Mouse (Mus musculus): Measurements from ENCODE around the gene Rnf152.

Gene Rnf152

DNA sequence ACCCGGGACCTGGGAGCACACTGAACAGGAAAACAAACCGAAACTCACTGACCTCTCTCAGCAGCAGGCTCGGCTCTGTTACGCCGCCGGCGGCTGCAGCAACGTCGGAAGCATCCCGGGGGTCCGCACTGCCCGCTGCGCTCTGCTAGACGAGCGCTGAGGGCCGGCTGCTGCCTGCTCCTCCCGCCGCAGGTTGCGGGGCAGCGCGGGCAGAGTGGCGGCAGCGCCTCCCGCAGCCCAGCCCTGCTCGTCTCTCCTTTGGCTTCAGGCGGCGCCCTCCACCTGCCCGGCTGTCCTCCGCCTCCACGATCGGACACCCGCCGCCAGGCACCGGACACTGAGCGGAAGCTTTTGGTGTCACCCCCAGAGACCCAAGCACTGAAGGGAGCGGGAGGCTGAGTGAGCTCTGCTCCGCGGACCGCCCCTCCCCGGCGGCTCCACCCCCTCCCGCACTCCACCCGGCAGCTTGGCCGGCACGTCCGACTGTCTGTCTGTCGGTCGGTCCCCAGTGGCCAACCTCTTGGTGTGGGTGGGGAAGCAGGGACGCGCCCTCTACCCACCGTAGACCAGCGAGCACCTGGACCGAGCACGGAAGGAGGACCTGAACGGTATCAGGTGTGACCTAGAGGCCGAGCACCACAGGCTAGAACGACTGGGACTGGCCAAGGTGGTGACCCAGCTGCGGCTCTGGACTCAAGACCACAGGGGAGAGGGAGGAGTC lies at the start of gene Rnf152:
Rnf152 (minus strand) TSS at position 420 of the 721 bp plus-strand sequence.
- DNase-seq = peak; percentile 26

DNA sequence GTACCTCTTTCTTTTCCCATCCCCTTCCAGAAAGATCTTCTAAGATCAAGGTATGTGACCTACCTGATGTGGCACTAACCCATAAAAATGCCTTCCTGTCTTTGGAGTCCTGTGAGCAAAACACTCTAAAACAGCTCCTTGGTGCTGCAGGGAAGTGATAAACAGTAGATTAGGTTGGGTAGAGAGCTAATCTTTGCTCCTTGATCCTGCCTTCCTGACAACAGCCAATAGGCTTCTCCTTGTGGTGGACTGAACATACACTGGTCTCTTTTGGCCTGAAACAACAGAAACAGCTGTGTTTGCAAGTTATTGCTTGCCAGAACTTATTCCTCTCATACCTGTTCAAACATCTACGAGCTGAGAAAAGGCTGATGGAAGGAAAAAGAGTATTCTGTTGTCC lies 46.3 kb upstream of the Rnf152 start:
- no peak for DNase-seq

DNA sequence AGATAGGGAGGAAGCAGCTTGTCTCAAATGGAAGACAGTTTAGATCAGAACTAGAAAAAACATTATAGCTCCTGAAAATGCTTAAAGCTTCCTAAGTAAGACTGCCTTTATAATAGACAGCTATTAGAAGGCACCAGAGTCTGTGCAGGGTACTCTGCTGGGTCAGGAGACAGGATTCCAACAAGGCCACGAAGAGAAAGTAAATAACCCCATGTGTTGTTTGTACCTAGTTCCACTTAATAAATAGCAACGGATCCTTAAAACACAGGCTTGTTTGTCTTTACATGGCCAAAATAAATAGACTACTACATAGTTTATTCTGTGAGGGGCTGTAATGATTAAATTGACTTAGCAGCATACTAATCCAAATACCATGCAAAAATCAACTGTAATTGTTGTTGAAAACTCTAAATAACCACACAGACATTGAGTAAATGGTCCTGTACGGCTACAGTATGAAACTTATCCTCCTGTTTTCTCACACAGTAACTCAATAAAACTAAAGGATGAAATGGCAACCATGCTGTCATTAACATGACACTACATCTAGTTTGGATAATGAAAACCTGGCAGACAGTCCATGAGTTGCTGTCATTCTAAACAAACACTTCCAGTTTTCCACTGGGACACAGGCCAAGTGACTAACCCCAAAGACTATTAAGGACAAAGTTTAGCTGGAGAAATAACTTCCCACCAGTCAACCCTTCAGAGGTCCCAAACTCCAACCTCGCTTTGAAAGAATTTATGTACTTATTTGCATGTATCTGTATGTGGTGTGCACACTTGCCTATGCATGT lies 27.8 kb upstream of the Rnf152 start:
- no peak for DNase-seq

DNA sequence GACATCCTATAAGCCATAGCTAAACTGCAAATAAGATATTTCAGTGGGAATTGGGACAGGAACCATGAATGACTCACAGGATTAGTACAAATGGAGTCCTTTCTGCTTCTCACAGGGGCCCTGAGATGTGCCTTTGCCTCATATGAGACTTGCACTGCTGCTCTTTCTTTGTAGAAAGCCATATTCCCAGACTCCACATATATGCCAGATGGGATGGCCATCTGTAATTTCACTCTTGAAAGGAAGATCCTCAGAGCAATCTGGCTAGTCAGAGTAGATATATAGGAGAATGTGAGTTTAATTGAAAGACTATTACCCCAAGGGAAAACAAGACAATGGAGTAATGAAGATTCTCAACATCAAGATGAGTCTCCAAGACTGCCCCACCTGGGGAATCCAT lies 21.0 kb upstream of the Rnf152 start:
- DNase-seq = peak; percentile 5

DNA sequence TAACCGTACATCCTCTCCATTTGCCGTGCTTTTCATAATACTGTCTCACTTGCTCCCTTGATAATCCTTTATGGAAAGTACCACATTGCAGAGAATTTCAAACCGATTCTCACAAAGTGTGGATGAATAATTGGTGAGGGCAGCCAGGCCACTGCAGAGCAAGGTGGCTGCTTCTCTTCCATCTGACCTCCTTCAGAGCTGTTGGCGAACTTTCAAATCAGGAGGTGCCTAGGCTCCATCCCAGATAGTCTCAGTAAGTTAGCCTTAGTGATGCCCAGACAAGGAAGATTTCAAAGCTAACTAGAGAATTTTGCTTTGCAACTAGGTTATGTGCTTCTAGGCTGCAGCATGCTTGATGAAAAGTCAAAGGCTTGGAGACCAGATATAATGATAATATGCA lies 18.1 kb upstream of the Rnf152 start:
- DNase-seq = no peak

DNA sequence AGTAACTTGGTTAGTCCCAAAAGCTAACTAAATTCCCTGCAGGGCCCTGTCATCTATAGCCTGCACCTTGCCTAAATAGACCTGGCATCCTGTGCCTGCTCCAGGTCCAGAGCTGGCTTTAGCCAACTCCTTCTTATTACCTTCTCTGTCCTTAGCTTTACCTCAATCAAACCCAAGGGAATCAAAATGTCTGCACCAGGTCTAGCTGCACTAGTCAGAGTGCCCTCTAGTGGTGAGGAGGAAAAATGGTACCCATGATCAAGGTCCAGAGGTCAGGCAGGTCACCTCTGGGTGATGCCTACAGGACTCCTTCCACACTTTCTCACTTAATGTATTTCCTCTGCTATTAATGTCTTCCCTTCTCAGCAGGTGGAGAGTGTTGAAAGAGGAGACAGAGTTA lies 6.2 kb upstream of the Rnf152 start:
- DNase-seq = no peak

DNA sequence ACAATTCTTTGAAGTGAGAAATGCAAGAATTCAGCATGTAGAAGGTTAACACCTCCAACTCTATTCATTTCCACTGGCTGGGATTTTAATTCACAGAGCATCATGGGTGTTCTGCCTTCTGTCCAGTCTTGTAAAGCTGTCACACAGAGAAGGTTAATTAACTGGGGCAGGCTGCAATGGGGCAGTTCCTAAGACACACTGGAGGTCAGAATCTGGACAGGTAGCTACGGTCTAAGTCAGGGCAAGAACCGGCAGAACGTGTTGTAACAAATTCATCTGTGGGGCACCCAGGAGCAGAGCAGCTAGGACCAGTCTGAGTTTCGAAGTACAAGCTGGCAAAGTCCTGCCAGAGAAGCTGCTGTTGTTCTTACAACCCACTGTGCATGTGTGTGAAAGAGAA lies 2.4 kb upstream of the Rnf152 start:
- DNase-seq = no peak

DNA sequence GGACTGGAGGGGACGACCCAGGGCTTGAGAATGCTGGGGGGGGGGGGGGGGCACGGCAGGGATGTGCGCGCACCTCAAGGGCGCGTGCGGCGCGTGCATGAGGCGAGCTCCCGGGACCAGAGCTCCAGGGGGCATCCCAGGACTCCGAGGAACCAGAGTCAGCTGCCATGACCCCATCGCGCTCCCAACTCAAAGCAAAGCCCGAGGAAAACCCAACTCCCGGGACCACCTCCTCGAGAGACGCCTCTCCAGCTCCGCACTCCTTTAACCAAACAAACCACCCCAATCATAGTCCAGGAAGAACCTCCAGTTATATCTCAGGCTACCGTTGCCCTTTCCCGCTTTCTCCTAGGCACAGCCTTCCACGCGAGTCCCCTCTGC lies 610 bp downstream of the Rnf152 start:
- peak; percentile 13 for DNase-seq

DNA sequence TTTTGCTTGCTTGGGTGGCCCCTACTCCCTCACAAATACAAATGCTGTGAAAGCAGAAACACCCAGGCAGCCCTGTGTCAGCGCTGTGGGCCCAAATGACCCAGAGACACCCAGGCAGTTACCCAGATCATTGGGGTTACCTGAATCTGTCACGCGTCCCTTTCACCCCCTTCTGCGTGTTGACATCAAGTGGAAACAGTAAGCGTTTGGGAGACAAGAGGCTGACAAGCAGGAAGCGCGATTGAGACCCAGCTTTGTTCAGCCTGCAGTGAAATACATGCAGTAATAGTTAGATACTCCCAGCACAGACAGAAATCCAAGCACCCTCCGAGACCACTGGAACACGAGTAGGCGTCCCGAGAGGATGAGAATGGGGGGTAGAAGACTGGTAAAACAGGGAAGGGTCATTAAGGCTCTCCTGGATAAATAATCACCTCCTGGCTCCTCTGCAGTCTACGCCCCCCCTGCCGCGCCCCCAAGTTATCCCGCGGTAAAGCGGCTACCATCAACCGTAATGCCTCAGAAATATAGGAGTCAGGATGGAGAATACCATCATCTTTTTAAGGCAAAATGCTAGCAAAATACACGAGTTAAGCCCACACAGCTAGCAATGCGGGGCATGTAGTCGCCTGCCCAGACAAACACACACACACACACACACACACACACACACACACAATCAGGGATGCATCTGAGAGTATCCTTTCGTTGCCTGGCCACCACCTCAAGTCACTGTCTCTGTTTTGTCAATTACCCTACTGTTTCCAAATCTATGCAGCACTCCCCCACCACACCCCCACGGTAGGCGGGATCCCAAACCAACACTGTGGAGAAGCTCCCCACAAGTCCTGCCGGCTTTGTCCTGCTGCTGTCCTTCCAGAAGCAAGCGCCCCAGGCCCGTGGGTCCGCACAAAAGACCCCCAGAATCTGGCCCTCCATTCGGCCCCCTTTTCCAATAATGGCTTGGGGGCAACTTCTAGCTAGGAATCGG lies 1.3 kb downstream of the Rnf152 start:
- DNase-seq = peak; percentile 29

DNA sequence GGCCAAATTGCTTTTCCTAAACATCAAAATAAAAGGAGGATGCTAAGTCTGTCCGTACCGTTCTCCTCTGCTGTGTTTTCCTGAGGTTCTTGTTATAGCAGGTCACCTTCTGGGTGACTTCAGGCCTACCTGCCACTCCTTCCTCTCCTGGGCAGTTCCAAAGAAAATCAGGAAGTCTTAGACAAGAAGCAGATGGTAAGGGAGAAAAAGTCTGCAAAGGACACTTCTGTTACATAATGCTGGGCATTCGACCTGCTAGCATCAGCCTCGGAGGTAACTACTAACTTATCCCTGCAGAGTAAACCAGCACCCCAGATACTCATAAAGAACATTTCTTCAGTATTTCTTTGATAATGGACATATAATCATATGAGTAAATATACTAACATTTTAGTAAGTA lies 4.7 kb downstream of the Rnf152 start:
- DNase-seq = no peak

DNA sequence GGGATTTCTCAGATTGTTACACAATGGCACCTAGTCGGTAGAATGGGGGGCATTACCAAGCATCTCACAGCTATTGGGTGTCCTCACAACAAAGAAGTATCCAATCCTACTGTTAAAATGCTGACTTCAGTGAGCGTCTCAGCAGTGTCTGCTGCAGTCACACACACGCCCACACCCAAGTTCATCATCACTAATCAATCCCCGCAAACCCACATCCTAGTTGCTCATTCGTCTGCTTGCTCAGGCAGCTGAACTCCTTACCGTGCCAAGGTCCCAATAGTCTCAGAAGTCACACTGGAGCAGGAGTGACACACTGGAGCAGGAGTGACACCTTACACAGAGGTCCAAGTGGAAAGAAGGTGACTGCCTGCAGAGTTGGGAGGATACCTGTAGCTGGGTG lies 14.2 kb downstream of the Rnf152 start:
- DNase-seq = no peak

DNA sequence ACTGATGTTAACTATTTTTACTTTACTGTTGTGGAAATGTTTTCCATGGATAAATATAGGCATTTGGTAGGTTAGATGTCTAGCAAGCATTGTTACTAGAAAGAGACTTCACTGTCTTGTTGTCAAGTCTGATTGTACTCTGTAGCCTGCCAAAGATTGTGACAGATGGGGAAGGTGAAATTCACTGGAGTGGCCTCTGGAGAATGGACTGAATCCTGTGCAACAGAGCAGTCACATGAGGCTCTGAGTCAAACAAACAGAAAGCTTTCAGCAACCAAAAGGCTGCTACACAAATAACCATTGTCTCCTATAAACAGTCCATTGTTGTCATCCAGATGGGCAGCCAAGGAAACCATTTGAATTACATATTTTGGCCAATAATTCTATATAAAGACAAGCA lies 15.6 kb downstream of the Rnf152 start:
- no peak for DNase-seq

DNA sequence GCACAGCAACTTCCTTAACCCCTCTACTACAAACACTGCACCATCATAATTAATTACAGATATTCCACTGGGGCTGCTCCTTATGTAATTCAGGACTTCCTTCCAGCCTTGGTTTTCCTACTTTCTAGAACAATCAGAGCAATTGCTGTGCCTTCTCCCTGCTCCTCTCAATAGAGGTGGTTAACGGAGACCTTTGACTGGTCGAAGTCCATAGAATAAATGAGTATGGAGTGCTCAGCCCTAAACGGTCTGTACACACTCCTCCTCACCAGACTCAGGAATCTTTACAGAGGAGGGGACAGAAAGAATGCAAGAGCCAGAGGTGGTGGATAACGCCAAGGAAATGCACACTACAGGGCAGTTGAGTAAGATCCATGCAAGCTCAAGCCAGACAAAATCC lies 19.1 kb downstream of the Rnf152 start:
- DNase-seq = no peak

DNA sequence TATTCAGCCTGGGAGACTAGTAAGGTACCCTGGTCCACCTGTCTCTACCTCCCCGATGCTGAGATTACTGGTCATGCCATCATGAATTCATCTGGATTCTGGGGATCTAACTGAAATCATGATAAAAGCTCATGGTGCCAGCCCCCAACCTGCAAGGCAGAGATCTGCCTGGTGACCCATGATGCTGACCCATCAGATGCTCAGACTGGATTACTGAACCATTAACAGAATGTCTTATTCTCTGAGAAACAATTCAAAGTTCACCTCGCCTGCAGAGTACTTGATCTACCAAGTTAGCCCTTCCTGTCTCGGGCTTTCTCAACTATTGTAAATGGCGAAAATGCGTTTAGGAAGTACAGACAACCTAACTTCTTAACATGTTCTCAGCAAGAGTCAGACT lies 20.4 kb downstream of the Rnf152 start:
- DNase-seq = no peak

DNA sequence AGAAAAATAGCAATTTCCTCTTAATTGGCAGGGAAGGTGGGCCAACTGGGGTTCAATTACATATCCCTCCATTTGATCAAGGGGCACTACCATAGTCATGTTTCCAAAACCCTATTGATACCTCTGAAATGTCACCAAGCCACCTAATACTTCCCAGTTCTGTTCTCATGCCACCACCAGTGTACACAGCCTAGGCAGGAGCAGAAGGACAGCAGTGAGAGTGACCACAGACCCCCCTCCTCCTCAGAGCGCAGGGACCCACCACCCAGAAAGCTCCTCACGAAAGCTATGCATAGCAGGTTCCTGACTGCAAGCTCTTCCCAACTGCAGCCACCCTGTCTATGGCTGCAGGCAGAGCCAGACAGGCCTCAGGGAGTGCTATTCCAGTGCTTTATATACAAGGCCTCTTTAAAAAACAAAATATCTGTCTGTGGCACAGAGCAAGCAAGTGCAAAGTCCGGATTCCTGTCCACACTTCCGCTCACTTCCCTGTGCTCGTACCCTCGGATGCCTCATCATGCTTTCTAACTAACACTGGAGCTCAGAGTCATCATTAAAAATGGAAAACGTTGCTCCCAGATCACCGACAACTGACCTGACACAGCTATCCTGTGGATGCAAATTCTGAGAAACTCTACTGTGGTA lies 24.3 kb downstream of the Rnf152 start:
- DNase-seq = no peak

DNA sequence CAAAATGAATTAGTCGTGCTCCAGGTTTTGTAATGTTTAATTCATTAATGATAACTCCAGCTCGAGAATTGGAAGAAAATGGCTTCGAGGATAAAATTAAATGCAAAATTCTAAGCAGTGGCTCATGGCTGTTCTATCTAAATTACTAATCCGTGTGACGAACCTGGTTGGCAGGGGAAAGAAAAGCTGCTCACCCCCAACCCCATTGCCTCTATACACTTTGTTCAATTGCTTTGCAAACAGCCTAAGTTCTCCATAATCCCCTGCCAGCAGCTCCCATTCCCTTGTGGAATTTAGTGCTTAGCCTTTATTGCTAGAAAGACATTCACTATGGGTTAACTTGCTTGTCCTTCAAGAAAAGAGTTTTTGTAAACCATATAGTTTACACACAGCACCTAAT lies 24.9 kb downstream of the Rnf152 start:
- no peak for DNase-seq

DNA sequence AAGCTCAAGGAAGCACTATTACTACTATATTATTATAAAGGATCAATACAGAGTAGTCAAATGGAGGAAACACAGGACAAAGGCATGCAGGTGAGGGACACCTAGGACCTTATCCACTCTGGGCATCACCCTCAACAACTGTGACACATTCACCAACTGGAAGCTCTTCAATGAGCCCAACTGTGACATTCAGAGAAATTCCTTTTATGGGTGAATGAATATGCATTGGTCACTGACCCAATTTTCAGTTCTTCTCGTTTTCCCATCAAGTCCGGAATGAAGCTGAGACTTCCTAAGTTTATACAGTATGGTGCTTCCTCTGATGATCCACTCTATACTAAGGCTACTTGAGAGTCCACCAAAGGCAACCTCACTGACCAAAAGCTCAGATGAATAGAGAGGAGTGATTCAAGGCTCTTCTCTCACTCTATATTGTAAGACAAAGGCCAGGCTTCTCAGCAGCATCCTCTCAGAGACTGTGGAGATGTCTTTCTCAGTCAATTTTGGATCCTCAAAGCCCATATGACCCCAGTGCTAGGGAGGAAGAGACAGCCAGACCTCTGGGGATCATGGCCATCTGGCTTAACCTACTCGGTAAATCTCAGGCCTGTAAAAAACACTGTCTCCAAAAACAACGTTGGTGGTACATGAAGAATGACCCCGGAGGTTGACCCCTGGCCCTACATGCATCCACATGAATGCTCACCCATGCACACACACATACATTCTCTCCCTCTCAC lies 25.8 kb downstream of the Rnf152 start:
- DNase-seq = no peak

DNA sequence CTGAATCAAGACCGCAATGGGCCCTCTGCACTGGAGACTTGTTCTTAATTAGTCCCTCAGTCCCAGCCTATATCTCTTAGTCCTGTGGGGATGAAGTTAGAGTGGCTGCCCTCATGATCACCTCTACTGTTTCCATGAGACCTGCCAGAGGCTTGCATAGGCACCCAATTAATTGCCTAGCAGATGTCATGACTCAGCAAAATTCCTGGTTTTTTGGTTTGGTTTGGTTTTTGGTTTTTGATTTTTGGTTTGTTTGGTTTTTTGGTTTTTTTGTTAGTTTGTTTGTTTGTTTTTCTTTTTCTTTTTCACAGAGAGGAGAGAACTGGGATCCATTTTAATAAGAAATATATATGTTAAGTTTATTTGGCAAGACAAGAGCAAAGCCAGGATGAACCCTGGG lies 28.7 kb downstream of the Rnf152 start:
- DNase-seq = no peak

DNA sequence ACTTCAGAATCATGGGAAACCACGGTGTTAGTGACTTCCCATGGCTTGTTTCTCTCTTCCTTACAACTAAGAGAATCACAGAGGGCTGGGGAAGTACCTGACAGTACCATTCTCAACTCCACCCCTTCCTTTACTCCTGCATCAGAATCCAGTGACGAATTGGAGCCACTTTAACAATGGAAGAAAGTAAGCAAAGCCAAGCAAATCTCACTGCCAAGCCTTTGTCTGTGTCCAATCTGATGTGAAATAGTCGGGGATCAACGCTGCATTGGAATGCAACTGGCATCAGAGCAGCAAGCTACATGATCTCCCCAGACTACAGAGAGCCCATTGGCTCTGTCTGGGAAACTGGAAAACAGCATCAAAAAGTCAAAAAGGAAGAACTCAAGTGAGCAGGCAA lies 31.9 kb downstream of the Rnf152 start:
- DNase-seq = no peak

DNA sequence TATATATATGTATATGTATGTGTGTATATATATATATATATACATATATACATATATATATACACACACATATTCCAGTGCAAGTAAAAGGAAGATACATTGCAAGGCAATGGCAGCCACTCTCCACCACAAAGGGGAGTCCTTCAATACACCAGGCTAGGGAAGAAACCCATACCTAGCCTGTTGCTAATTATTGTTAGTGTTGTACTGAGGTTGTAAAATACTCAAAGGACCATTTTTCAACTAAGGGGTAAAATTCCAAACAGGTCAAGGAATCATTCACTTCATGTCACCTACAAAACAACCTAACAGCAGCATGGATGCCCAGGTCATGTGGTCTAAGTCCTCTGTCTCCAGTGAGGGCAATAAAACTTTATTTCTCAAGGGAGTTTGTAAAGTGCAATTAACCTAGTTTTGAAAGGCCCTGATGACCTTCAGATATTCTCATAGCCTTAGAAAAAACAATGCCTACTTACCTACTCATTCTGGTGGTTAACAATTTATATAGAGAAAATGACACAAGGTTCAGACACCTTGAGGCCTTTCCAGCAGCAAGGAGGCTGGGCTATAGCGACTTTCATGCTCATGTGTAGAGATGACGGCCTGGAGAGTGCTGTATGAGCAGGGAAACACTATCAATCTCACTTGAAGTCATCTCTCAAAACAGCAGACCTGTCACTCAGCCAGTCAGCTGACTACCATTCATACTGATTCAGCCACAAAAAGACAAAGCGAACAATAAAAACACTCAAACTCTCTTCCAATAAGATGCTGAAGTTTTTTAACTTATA lies 42.3 kb downstream of the Rnf152 start:
- no peak for DNase-seq

DNA sequence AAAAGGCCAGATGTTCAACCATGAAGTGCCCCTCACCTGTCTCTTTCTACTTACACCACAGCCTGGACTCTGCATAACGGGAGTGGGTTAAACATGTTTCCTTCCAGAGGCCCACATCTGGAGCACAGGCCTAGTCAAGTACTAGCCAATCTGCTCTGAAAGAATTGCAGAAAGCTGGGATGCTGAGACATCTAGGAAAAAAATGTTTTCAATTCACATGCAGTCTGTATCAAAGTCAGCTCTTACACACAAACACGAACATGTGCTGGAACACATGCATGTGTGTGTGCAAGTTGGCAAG lies 44.0 kb downstream of the Rnf152 start:
- no peak for DNase-seq

All from right cerebral cortex, adult 18-20 months (tissue).